Mouse (Mus musculus): ENCODE data around the gene Fam83f. TPM values are rescaled to one million over a fixed set of nuclear protein-coding genes. Genes with fewer than 3 reads are reported as not detected.

Gene Fam83f
- 0.08 and 0.87 TPM in 2 replicates for polyA plus RNA-seq (2015; fragmentation: Nextera tagmentation; extraction: Ambion mirVana)

GRCm38 (mm10) chr15:80671295-80672252 is at the start of gene Fam83f:
TSS of gene Fam83f (plus strand) at chr15:80671847.

GRCm38 (mm10) chr15:80710608-80711363 is 39.1 kb downstream of the Fam83f start, which contains the start of gene Tnrc6b:
TSS of gene Tnrc6b (plus strand) at chr15:80711313.

Small RNA genes within 50 kb of the gene (microRNA-seq; reads per million reads assigned to microRNA genes)
- gene Mir6957 = 0 reads per million in 2 experiments

Other genes starting within 250 kb of the Fam83f start
- gene Enthd1, start 106.7 kb upstream of the Fam83f start, polyA plus RNA-seq (2015; fragmentation: Nextera tagmentation; extraction: Ambion mirVana) = not detected in 2 replicates
- 0.29 and 0.30 TPM in 2 replicates for gene Grap2, start 99.3 kb upstream of the Fam83f start, polyA plus RNA-seq (2015; fragmentation: Nextera tagmentation; extraction: Ambion mirVana)
- 13.2 and 15.2 TPM in 2 replicates for gene Tnrc6b, start 39.5 kb downstream of the Fam83f start, polyA plus RNA-seq (2015; fragmentation: Nextera tagmentation; extraction: Ambion mirVana)

All from skeletal muscle tissue, postnatal 0 days (tissue).